Mouse (Mus musculus) limb, embryonic 15.5 days (tissue): Measurements from ENCODE around the gene Ddx39. TPM values are rescaled to one million over a fixed set of nuclear protein-coding genes. Genes with fewer than 3 reads are reported as not detected.

ENCODE experiments used
- ATAC-seq: fragments of 200-750 bp; cut with Nextera tagmentation; 2 replicates; pipeline ENCODE4 v1.8.0; 2017; ENCODE audit warnings: low read depth, moderate TSS enrichment; ENCODE audit not compliant: insufficient number of reproducible peaks, low FRiP score, low TSS enrichment
- H3K27ac ChIP-seq: fragments of 300-500 bp; sonication (generic); 2 replicates; pipeline ENCODE4 v1.5.1; 2015; ENCODE audit warnings: moderate library complexity, mild to moderate bottlenecking, inconsistent platforms
- H3K27me3 ChIP-seq: fragments of 300-500 bp; sonication (generic); 2 replicates; pipeline ENCODE4 v1.6.1; 2015; ENCODE audit warnings: inconsistent platforms
- H3K36me3 ChIP-seq: fragments of 300-500 bp; sonication (generic); 2 replicates; pipeline ENCODE4 v1.6.1; 2015; ENCODE audit warnings: inconsistent platforms
- H3K4me1 ChIP-seq: fragments of 300-500 bp; sonication (generic); 2 replicates; pipeline ENCODE4 v1.6.1; 2015; ENCODE audit warnings: inconsistent platforms
- H3K4me2 ChIP-seq: fragments of 300-500 bp; sonication (generic); 2 replicates; pipeline ENCODE4 v1.6.1; 2015; ENCODE audit warnings: mild to moderate bottlenecking, inconsistent platforms
- H3K4me3 ChIP-seq: fragments of 300-500 bp; sonication (generic); 2 replicates; pipeline ENCODE4 v1.5.1; 2015; ENCODE audit warnings: mild to moderate bottlenecking, inconsistent platforms
- H3K9ac ChIP-seq: fragments of 300-500 bp; sonication (generic); 2 replicates; pipeline ENCODE4 v1.6.1; 2015; ENCODE audit warnings: inconsistent platforms
- H3K9me3 ChIP-seq: fragments of 300-500 bp; sonication (generic); 2 replicates; pipeline ENCODE4 v1.6.1; 2016; ENCODE audit warnings: inconsistent platforms
- WGBS: fragments of 180-500 bp; shearing (Covaris S2); methylation state at CpG from one replicate; pipeline ENCODE4 v1.1.7; 2015; 5-methylcytosine and 5-hydroxymethylcytosine counted together
- polyA plus RNA-seq: library from polyadenylated mRNA; unstranded; fragments of >200 nt; fragmentation: Nextera tagmentation; extraction: Ambion mirVana; gene quantifications from 2 replicates; pipeline ENCODE4 v1.2.1, GENCODE M21; 2015

The Ddx39 gene
- polyA plus RNA-seq, 1 experiment from 2014 or later = 126 TPM

DNA sequence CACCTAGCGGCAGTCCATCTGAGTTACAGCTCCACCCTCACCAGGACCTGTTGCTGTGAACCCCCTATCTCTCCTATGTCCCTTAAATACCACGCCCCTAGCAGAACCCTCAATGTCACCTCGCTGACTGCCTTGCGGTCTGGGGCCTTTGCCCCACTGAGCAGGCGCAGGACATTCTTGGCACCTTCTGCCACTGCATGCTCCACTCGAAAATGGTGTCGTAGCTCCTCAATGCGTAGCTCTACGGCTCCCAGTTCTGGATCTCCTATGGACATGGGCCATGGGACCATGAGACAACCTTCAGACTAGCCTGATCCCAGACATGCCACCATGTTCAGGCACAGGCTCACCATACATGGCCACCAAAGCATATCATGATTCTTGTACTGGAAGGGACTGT lies 30.5 kb upstream of the Ddx39 start:
- Histone ChIP-seq H3K36me3 (peaks cover 61% of the 10 kb centered on the region), H3K4me2 (no peak overlapping the region), H3K27me3 (no peaks in the 10 kb centered on the region), H3K4me3 (no peak overlapping the region), H3K4me1 (peaks cover 13% of the 10 kb centered on the region), H3K9me3 (no peaks in the 10 kb centered on the region), H3K9ac (no peak overlapping the region), H3K27ac (no peak overlapping the region)
- 95% methylated on average over 9 of the region's 9 CpGs for WGBS
- no peak for ATAC-seq

DNA sequence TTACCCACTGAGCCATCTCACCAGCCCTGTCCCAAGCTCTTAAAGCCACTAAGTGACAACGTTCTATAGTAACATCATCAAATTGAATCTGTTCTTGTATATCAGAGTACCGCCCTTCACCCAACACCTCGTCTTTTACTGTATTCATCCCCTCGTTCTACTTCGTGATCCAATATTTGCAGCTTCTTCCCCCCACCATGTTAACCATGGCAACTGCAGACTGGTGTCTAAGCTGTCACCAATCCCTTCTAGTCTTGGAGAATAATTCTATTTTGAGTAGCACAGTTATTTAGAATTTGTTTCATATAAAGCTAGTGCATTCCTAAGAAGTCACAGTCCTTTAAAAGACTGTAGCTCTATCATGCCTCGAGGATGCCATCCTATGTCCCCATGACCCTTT lies 25.7 kb upstream of the Ddx39 start:
- Histone ChIP-seq H3K27me3 (no peaks in the 10 kb centered on the region), H3K36me3 (peaks cover 63% of the 10 kb centered on the region), H3K27ac (no peak overlapping the region), H3K4me1 (no peaks in the 10 kb centered on the region; the same call in 1 of the 2 replicates), H3K9ac (no peak overlapping the region), H3K9me3 (no peaks in the 10 kb centered on the region), H3K4me2 (no peak overlapping the region), H3K4me3 (no peak overlapping the region)
- 87% methylated on average over 6 of the region's 6 CpGs for WGBS
- ATAC-seq = no peak

DNA sequence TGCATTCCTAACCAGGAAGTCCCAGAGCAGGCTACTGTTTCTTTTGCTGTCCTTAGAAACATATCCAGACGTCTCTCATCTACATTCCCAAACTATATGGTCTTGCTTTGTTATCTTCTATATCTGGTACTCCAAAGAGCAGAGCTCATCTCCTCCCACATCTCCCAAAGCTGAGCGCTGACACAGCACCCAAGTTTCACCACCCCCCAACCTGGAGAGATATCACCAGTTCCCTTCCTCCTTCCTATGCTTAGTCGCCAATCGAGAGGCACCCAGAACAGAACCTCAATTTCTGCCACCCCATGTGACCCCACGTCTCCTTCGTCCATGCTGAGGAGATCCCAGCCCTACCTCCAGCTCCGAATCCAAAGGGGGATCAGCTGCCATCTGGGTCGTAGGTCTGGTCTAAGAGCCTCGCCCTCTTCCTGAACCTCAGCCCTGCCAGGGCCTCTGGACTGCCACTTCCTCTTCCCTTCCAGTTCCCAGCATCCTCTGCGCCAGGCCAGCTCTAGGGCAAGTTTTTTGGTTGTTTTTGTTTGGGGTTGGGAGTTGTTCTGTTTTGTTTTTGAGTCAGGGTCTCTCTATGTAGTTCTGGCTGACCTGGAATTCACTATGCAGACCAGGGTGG lies 21.3 kb upstream of the Ddx39 start:
- Histone ChIP-seq H3K9ac (no peak overlapping the region), H3K4me3 (no peak overlapping the region), H3K36me3 (peaks cover 31% of the 10 kb centered on the region), H3K27ac (no peak overlapping the region), H3K9me3 (no peaks in the 10 kb centered on the region), H3K4me1 (peaks cover 24% of the 10 kb centered on the region), H3K27me3 (no peaks in the 10 kb centered on the region), H3K4me2 (no peak overlapping the region)
- no peak for ATAC-seq
- WGBS = 79% methylated on average over 10 of the region's 10 CpGs

DNA sequence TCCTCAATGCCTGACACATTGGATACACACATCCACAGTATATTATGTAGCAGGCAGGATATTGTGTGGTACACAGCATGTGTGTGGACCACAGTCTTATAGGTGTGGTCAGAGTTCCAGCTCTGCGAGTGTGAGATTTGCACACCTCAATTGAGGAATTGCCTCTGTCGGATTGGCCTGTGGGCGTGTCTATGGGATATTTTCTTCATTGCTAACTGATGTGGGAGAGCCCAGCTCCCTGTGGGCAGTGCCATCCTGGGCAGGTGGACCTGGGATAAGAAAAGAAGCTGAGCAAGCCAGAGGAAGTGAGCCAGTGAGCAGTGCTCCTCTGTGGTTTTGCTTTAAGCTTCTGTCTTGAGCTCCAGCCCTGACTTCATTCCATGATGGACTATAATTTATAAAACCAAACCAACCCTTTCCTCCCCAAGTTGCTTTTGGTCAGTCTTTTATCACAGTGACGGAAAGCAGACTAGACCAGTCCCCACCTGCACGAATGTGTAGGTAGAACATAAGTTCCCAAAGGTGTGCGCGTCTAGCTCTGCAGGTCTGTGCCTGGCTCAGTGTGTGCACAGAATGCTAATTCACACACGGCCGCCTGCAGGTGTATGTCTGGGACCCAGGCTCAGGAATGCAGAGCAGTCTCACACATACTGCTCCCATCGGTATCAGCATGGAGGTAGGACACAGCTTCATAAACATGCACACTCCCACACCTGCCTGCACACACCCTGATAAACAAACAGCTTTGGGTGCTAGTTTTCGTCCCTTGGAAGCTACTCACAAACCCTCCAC lies 20.4 kb upstream of the Ddx39 start:
- Histone ChIP-seq H3K4me3 (no peak overlapping the region), H3K9me3 (no peaks in the 10 kb centered on the region), H3K27ac (no peak overlapping the region), H3K9ac (no peak overlapping the region), H3K27me3 (no peaks in the 10 kb centered on the region), H3K4me2 (no peak overlapping the region), H3K36me3 (peaks cover 27% of the 10 kb centered on the region), H3K4me1 (peaks cover 30% of the 10 kb centered on the region)
- WGBS = 75% methylated on average over 11 of the region's 11 CpGs
- ATAC-seq = no peak

DNA sequence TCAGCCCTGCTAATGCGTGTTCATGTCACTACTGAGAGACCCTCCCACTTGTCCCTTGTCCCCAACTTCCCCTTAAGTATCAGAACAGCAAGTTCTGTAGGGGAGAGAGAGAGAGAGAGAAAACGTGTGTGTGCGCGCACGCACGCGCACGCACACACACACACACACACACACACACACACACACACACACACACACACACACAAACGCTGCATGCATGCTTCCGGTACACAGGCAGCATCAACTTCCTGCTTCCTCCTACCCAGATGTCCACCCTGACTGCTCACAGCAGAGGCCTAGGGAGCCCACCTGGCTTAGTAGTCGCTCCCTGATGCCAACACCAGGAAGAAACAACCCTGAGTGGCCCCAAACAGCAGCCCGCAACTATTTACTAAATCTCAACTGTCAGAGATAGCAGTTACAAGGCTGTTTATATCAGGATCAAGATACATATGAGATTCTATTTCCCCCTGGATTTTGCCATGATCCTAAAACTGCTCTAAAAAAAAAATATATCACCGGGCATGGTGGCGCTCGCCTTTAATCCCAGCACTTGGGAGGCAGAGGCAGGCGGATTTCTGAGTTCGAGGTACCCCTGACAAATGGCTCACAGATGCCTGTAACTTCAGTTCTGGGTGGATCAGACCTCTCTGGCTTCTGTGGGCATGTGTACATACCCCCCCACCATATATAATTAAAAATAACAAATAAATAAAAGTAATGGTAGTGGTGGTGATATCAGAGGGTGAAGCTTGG lies 19.4 kb upstream of the Ddx39 start:
- Histone ChIP-seq H3K9me3 (no peaks in the 10 kb centered on the region), H3K27ac (no peak overlapping the region), H3K4me3 (no peak overlapping the region), H3K4me2 (no peak overlapping the region), H3K9ac (no peak overlapping the region), H3K27me3 (no peaks in the 10 kb centered on the region), H3K36me3 (peaks cover 22% of the 10 kb centered on the region), H3K4me1 (peaks cover 34% of the 10 kb centered on the region)
- WGBS = 80% methylated on average over 17 of the region's 17 CpGs
- ATAC-seq = no peak

DNA sequence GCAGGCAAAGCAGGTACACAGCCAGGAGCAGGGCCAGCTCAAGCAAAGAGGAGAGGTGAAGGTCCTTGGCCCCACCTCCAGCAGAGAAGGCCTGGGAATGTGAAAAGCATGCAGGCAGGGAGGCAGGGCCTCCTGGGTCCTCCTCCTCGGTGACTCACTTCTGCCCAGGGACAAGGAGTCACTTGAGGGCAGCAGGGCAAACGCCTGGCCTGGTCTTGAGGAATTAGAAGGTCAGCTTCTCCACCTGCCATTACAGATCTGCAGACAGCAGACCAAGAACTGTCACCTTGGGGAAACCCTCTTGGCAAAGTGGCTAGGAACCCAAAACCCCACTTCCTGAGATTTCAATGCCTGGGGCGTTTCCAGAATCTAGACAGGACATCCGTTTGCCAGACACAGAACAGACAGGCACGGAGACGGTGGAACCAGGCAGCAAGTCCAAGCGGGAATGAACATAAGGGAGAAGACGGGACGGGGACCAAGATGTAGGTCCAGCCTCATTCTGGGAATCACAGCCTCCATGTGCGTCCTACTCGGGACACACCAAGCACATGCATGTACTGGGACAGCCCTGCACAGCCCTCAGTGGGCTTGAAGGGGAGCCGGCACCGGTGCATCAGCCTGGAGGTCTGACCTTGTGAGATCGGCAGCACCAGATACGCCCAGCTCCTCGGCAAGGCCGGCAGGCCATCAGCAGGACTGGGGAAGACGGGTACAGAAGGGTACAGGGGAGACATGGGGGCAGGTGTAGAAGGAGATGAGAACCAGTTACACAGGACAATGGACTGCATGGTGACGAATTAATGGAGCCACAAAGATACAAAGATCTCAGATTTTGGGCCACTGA lies 17.4 kb upstream of the Ddx39 start:
- Histone ChIP-seq H3K4me1 (peaks cover 34% of the 10 kb centered on the region), H3K4me2 (peak overlapping the region; percentile 90), H3K27ac (peak overlapping the region; percentile 19; the same call in 1 of the 2 replicates), H3K9me3 (no peaks in the 10 kb centered on the region), H3K9ac (peak overlapping the region; percentile 5; the same call in 1 of the 2 replicates), H3K4me3 (peak overlapping the region; percentile 89), H3K27me3 (no peaks in the 10 kb centered on the region), H3K36me3 (peaks cover 2% of the 10 kb centered on the region)
- WGBS = 45% methylated on average over 19 of the region's 19 CpGs
- ATAC-seq = no peak

DNA sequence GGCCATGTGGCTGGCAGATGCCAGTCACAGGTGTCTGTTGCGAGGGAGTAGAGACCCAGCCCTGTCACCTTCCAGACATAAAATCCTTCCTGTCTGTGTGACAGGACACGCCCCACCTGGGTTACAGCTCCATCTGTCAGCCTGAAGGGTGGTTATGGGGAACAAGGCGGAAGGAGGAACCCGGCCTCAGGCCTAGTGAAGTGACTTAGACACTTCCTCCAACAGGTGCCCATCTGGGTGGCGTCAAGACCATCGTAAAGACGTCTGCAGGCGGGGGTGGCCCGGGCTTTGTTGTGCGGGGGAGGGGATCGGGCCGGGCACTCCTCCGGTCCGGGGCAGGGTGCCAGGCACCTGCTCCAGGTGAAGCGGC lies 16.7 kb upstream of the Ddx39 start:
- no peaks in the 10 kb centered on the region for H3K9me3 ChIP-seq
- ATAC-seq = no peak
- H3K36me3 ChIP-seq = no peaks in the 10 kb centered on the region
- peak overlapping the region; percentile 80 for H3K27ac ChIP-seq
- H3K27me3 ChIP-seq = no peaks in the 10 kb centered on the region
- WGBS = 4% methylated on average over 15 of the region's 15 CpGs
- H3K4me1 ChIP-seq = peaks cover 34% of the 10 kb centered on the region
- H3K4me2 ChIP-seq = peak overlapping the region; percentile 90
- peak overlapping the region; percentile 91 for H3K9ac ChIP-seq
- peak overlapping the region; percentile 89 for H3K4me3 ChIP-seq

DNA sequence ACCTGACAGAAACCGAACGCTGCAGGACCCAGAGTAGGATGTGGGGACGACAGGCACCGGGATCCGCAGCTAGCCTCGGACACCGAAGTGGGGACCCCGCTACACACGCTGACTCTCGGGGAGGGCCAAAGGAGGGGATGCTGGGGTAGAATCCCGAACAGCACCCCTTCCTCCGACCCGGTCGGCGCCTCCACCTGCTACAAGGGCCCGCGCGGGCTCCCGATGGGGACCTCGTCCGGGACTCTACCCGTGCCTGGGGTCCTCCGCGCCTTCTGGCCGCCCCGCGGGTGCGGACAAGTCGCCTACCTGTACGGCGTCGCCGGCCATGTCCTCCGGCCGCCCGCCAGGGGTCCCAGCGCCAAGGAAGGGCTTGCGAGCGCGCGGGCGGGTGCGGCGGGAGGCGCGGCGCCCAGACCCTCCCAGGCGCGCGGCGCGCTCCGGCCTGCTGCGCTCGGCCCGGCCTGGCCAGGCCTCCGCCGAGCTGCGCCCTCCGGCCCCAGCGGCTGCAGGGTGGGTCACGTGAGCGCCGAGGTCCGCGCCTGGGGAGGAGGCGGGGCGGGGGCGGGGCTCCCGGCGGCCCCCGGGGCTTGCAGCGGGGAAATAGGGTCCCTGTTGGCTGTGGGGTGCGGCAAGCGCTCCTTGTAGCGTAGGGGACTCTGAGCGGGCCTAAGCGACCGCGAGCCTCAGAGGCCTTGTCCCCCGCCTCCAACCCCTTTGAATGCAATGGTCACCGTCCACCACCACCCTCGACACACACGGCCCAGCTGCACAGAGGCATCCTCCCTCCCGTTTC lies 16.1 kb upstream of the Ddx39 start, which contains the start of gene Pkn1:
Gene Pkn1 (minus strand): TSS at position 519 of the 793 bp plus-strand sequence.
- H3K4me3 ChIP-seq = peak within 1 kb of the TSS; percentile 89
- H3K4me1 ChIP-seq = peaks cover 34% of the 10 kb centered on the region
- peak; percentile 82 for ATAC-seq
- H3K9me3 ChIP-seq = no peaks in the 10 kb centered on the region
- no peaks in the 10 kb centered on the region for H3K27me3 ChIP-seq
- H3K9ac ChIP-seq = peak within 1 kb of the TSS; percentile 91
- no peaks in the 10 kb centered on the region for H3K36me3 ChIP-seq
- peak within 1 kb of the TSS; percentile 90 for H3K4me2 ChIP-seq
- WGBS = under 1% methylated on average over 77 of the region's 85 CpGs
- H3K27ac ChIP-seq = peak within 1 kb of the TSS; percentile 80

DNA sequence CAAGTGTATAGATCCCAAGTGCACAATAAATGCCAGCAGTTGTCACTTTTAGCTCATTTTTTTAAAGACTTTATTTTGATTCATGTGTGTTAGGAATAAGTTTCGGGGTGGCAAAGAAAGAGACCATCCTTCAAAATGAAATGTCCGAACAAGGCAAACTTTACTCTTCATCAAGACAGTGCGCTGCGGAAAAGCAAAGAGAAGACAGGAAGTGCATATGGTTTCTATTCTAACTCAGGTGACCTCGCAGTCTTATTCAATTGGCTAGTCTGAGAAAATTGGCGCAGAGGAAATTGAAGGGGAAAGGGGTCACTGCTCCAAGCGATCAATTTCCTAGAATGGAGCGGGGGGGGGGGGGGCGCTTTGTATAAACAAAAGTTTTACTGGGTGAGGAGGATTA lies 15.4 kb upstream of the Ddx39 start:
- no peak for ATAC-seq
- Histone ChIP-seq H3K4me2 (peak overlapping the region; percentile 90), H3K4me1 (peaks cover 34% of the 10 kb centered on the region), H3K9ac (peak overlapping the region; percentile 91; the same call in 1 of the 2 replicates), H3K36me3 (no peaks in the 10 kb centered on the region), H3K9me3 (no peaks in the 10 kb centered on the region), H3K27ac (peak overlapping the region; percentile 80), H3K27me3 (no peaks in the 10 kb centered on the region), H3K4me3 (peak overlapping the region; percentile 89)
- 15% methylated on average over 9 of the region's 9 CpGs for WGBS

DNA sequence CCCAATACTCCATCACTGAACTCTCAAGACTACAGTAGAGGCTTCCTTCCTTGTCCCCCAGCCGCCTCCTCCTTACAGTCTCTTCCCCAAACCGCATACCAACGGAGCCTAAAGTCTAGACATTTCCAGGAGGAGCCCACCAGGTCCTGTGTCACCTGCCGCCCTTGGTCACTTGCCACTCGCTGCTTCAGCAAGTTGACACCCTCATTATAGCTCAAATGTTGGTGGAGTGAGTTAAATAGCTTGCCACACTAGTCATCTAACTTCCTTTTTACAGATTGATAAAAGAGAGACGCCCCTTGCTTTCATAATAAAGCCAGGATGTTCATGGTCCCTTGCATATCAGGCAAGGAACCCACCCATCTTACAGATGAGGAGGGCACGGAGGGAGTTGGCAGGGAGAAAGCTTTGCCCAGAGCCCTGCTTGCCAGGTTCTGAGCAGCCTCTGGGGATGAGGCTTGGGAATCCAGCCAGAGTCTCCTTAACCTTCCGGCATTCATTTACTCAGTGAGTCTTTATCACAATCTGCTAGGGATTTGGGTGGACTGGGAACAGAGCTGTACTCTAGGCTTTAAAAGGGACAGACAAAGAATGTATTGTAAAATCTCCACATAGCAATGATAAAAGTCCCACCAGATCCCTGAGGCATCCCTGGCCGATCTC lies 14.4 kb upstream of the Ddx39 start:
- Histone ChIP-seq H3K9me3 (no peaks in the 10 kb centered on the region), H3K9ac (no peak overlapping the region), H3K4me3 (no peak overlapping the region), H3K4me2 (no peak overlapping the region), H3K36me3 (no peaks in the 10 kb centered on the region), H3K27ac (no peak overlapping the region), H3K27me3 (no peaks in the 10 kb centered on the region), H3K4me1 (peaks cover 34% of the 10 kb centered on the region)
- 77% methylated on average over 9 of the region's 9 CpGs for WGBS
- ATAC-seq = no peak
